8 mouse cellular contexts compared by ENCODE assay signal in genomic region chr7:13035211-13035855, GRCm38 (mm10). TPM values are rescaled to one million over a fixed set of nuclear protein-coding genes. Genes with fewer than 3 reads are reported as not detected.
A peak's percentile ranks its signal among the peaks of the same experiment; 100 is the strongest.
DNase-seq lines count a peak whose midpoint lies in the region; ATAC-seq and TF ChIP-seq lines count a peak whose summit lies in the region.

No protein-coding gene starts in this region.

- peak overlapping the region; percentile 92; the same call in 1 of the 2 replicates for H3K27ac ChIP-seq in kidney, postnatal 0 days
- H3K27ac ChIP-seq in bone marrow macrophage, adult 2 months (ENCODE audit: insufficient read depth, low read depth, low read length), result no peak overlapping the region
- H3K27ac ChIP-seq in forebrain, embryonic 11.5 days (ENCODE audit: low read depth, low read length), result peak overlapping the region; percentile 85
- H3K27ac ChIP-seq in liver, embryonic 14.5 days, result peak overlapping the region; percentile 87
- H3K27ac ChIP-seq in thymus, adult 2 months (ENCODE audit: control insufficient read depth, insufficient read depth, low read length), result no peak overlapping the region

- no peak for TF ChIP-seq CTCF in kidney, postnatal 0 days (IDR thresholded peaks at IDR 0.05; ENCODE audit: low read depth)
- no peak for TF ChIP-seq CTCF in bone marrow macrophage, adult 2 months (IDR thresholded peaks at IDR 0.05; ENCODE audit: low read depth, low read length)
- TF ChIP-seq CTCF in liver, embryonic 14.5 days (IDR thresholded peaks at IDR 0.05; ENCODE audit: low read depth), result no peak
- no peak for TF ChIP-seq CTCF in thymus, adult 2 months (IDR thresholded peaks at IDR 0.05; ENCODE audit: borderline replicate concordance, control insufficient read depth, extremely low read depth, insufficient read depth, low read length, poor library complexity)

- no peak overlapping the region for H3K4me3 ChIP-seq in kidney, postnatal 0 days (replicated peaks; ENCODE audit: low read depth, low read length)
- H3K4me3 ChIP-seq in bone marrow macrophage, adult 2 months (ENCODE audit: insufficient read depth, low read length), result peak overlapping the region; percentile 44
- H3K4me3 ChIP-seq in forebrain, embryonic 11.5 days (ENCODE audit: low read depth, low read length), result peak overlapping the region; percentile 49
- H3K4me3 ChIP-seq in liver, embryonic 14.5 days (ENCODE audit: insufficient read depth in 1 of 2, low read depth in 2 of 2, low read length in 2 of 2), result peak overlapping the region; percentile 6 to 89
- H3K4me3 ChIP-seq in thymus, adult 2 months (ENCODE audit: control insufficient read depth, insufficient read depth, low read length), result no peak overlapping the region

- TF ChIP-seq EP300 in liver, embryonic 14.5 days (IDR thresholded peaks at IDR 0.05; ENCODE audit: low read depth), result no peak

- WGBS in kidney, postnatal 0 days, result 81% methylated on average over 17 of the region's 17 CpGs
- 87% methylated on average over 17 of the region's 17 CpGs for whole genome bisulfite sequencing in forebrain, embryonic 11.5 days
- 82% methylated on average over 17 of the region's 17 CpGs for WGBS in liver, embryonic 14.5 days (ENCODE audit: insufficient replicate concordance)
- 90% methylated on average over 17 of the region's 17 CpGs for WGBS in thymus, adult 2 months

- no peaks in the 10 kb centered on the region for H3K27me3 ChIP-seq in kidney, postnatal 0 days (ENCODE audit: insufficient read depth, low read length)
- H3K27me3 ChIP-seq in forebrain, embryonic 11.5 days (ENCODE audit: control insufficient read depth, insufficient read depth, low read length), result no peaks in the 10 kb centered on the region
- H3K27me3 ChIP-seq in liver, embryonic 14.5 days (ENCODE audit: control insufficient read depth, insufficient read depth, low read length), result no peaks in the 10 kb centered on the region
- H3K27me3 ChIP-seq in thymus, adult 2 months (ENCODE audit: control insufficient read depth, insufficient read depth, low read length), result no peaks in the 10 kb centered on the region

- no peaks in the 10 kb centered on the region for H3K9me3 ChIP-seq in kidney, postnatal 0 days (replicated peaks; ENCODE audit: low read length)
- H3K9me3 ChIP-seq in forebrain, embryonic 11.5 days (ENCODE audit: control insufficient read depth, low read length), result no peaks in the 10 kb centered on the region
- H3K9me3 ChIP-seq in liver, embryonic 14.5 days (ENCODE audit: control insufficient read depth, low read length), result no peaks in the 10 kb centered on the region

- no peak for DNase-seq in kidney, postnatal 0 days (ENCODE audit: low spot score)
- DNase-seq in kidney, adult 8-10 months, result no peak
- no peak for DNase-seq in forebrain, embryonic 11.5 days (ENCODE audit: low spot score)
- DNase-seq in liver, embryonic 14.5 days (ENCODE audit: low read depth in 3 of 3, low spot score in 3 of 3), result no peak
- DNase-seq in B cell, adult 2 months, result no peak
- no peak for DNase-seq in spleen, postnatal 10 days (ENCODE audit: low spot score in 2 of 2)
- no peak for DNase-seq in thymus, adult 2 months

- peaks cover 33% of the 10 kb centered on the region for H3K36me3 ChIP-seq in kidney, postnatal 0 days (ENCODE audit: insufficient read depth, low read length)
- peaks cover 19% of the 10 kb centered on the region for H3K36me3 ChIP-seq in forebrain, embryonic 11.5 days (ENCODE audit: control insufficient read depth, insufficient read depth, low read length)
- peaks cover 41% of the 10 kb centered on the region for H3K36me3 ChIP-seq in liver, embryonic 14.5 days (replicated peaks; ENCODE audit: control insufficient read depth, insufficient read depth, low read depth)
- peaks cover 26% of the 10 kb centered on the region for H3K36me3 ChIP-seq in thymus, adult 2 months (ENCODE audit: control insufficient read depth, insufficient read depth, low read length)

- peak overlapping the region; percentile 76; the same call in 1 of the 2 replicates for H3K4me2 ChIP-seq in kidney, postnatal 0 days (ENCODE audit: low read length)
- H3K4me2 ChIP-seq in forebrain, embryonic 11.5 days (ENCODE audit: low read depth, low read length, severe bottlenecking), result peak overlapping the region; percentile 85; the same call in 1 of the 2 replicates
- H3K4me2 ChIP-seq in liver, embryonic 14.5 days (ENCODE audit: low read depth), result peak overlapping the region; percentile 85

- peak overlapping the region; percentile 38; the same call in 1 of the 2 replicates for H3K9ac ChIP-seq in kidney, postnatal 0 days (ENCODE audit: low read depth, low read length)
- peak overlapping the region; percentile 74; the same call in 1 of the 2 replicates for H3K9ac ChIP-seq in forebrain, embryonic 11.5 days (ENCODE audit: low read length)
- peak overlapping the region; percentile 43 for H3K9ac ChIP-seq in liver, embryonic 14.5 days (replicated peaks)

- ATAC-seq in kidney, postnatal 0 days (replicated peaks; ENCODE audit: low FRiP score, low read depth), result no peak
- 0 out of 2 replicates have a peak, but pooled peaks have one; percentile 0 for ATAC-seq in forebrain, embryonic 11.5 days (replicated peaks; ENCODE audit: low FRiP score)
- ATAC-seq in liver, embryonic 14.5 days (ENCODE audit: insufficient read depth), result no peak

- TF ChIP-seq POLR2A in bone marrow macrophage, adult 2 months (IDR thresholded peaks at IDR 0.05; ENCODE audit: borderline replicate concordance, low read depth, low read length), result no peak
- TF ChIP-seq POLR2A in thymus, adult 2 months (IDR thresholded peaks at IDR 0.05; ENCODE audit: control insufficient read depth, extremely low read depth, insufficient read depth, low read length, poor library complexity), result no peak

- H3K4me1 ChIP-seq in kidney, postnatal 0 days (replicated peaks; ENCODE audit: insufficient read depth, low read length), result peaks cover 24% of the 10 kb centered on the region
- H3K4me1 ChIP-seq in bone marrow macrophage, adult 2 months (ENCODE audit: control insufficient read depth, insufficient read depth, low read length), result peaks cover 23% of the 10 kb centered on the region
- peaks cover 18% of the 10 kb centered on the region; the same call in 1 of the 2 replicates for H3K4me1 ChIP-seq in forebrain, embryonic 11.5 days (replicated peaks; ENCODE audit: control insufficient read depth, insufficient read depth, low read length)
- H3K4me1 ChIP-seq in liver, embryonic 14.5 days (replicated peaks; ENCODE audit: control insufficient read depth in 2 of 2, insufficient read depth in 2 of 2, low read length in 1 of 2), result peaks cover 18 to 30% of the 10 kb centered on the region in 2 experiments
- H3K4me1 ChIP-seq in thymus, adult 2 months (replicated peaks; ENCODE audit: control insufficient read depth, insufficient read depth, low read length), result peaks cover 25% of the 10 kb centered on the region

RNA-seq across cellular contexts. Expression of gene Chmp2a, which starts 0.7 kb away (rescaled TPM):
- polyA plus RNA-seq in kidney, postnatal 0 days (2015; fragmentation: Nextera tagmentation; extraction: Ambion mirVana), result 235 and 240 TPM in 2 replicates
- 161 and 167 TPM in 2 replicates for polyA plus RNA-seq in bone marrow macrophage, adult 2 months (2012; ENCODE audit: insufficient read depth, insufficient read length, missing spikeins)
- polyA plus RNA-seq in forebrain, embryonic 11.5 days (2014; fragmentation: Nextera tagmentation; extraction: Ambion mirVana), result 114 and 127 TPM in 2 replicates
- polyA plus RNA-seq in liver, embryonic 14.5 days (2012; rRNA removed), result 42.5 and 92.3 TPM in 2 replicates
- polyA plus RNA-seq in liver, embryonic 14.5 days (2014; fragmentation: Nextera tagmentation; extraction: Ambion mirVana), result 133 and 136 TPM in 2 replicates
- polyA plus RNA-seq in thymus, adult 2 months (2012; rRNA removed), result 65.6 and 65.7 TPM in 2 replicates

RNA-seq across cellular contexts. Expression of gene Ube2m, which starts 2.7 kb away (rescaled TPM):
- 123 and 134 TPM in 2 replicates for polyA plus RNA-seq in kidney, postnatal 0 days (2015; fragmentation: Nextera tagmentation; extraction: Ambion mirVana)
- 171 and 193 TPM in 2 replicates for polyA plus RNA-seq in bone marrow macrophage, adult 2 months (2012; ENCODE audit: insufficient read depth, insufficient read length, missing spikeins)
- 165 and 183 TPM in 2 replicates for polyA plus RNA-seq in forebrain, embryonic 11.5 days (2014; fragmentation: Nextera tagmentation; extraction: Ambion mirVana)
- polyA plus RNA-seq in liver, embryonic 14.5 days (2012; rRNA removed), result 89.9 and 100 TPM in 2 replicates
- polyA plus RNA-seq in liver, embryonic 14.5 days (2014; fragmentation: Nextera tagmentation; extraction: Ambion mirVana), result 80.7 and 92.2 TPM in 2 replicates
- 236 and 244 TPM in 2 replicates for polyA plus RNA-seq in thymus, adult 2 months (2012; rRNA removed)

RNA-seq across cellular contexts. Expression of gene Mzf1, which starts 19.2 kb away (rescaled TPM):
- 2.3 and 2.6 TPM in 2 replicates for polyA plus RNA-seq in kidney, postnatal 0 days (2015; fragmentation: Nextera tagmentation; extraction: Ambion mirVana)
- polyA plus RNA-seq in bone marrow macrophage, adult 2 months (2012; ENCODE audit: insufficient read depth, insufficient read length, missing spikeins), result 1.2 and 1.5 TPM in 2 replicates
- 3.8 and 4.0 TPM in 2 replicates for polyA plus RNA-seq in forebrain, embryonic 11.5 days (2014; fragmentation: Nextera tagmentation; extraction: Ambion mirVana)
- 0.54 and 0.80 TPM in 2 replicates for polyA plus RNA-seq in liver, embryonic 14.5 days (2012; rRNA removed)
- polyA plus RNA-seq in liver, embryonic 14.5 days (2014; fragmentation: Nextera tagmentation; extraction: Ambion mirVana), result 0.14 and 0.27 TPM in 2 replicates
- polyA plus RNA-seq in thymus, adult 2 months (2012; rRNA removed), result 3.5 and 4.5 TPM in 2 replicates

RNA-seq across cellular contexts. Expression of gene Zbtb45, which starts 25.5 kb away (rescaled TPM):
- polyA plus RNA-seq in kidney, postnatal 0 days (2015; fragmentation: Nextera tagmentation; extraction: Ambion mirVana), result 17.4 and 17.5 TPM in 2 replicates
- 15.6 and 17.3 TPM in 2 replicates for polyA plus RNA-seq in bone marrow macrophage, adult 2 months (2012; ENCODE audit: insufficient read depth, insufficient read length, missing spikeins)
- 31.9 and 37.3 TPM in 2 replicates for polyA plus RNA-seq in forebrain, embryonic 11.5 days (2014; fragmentation: Nextera tagmentation; extraction: Ambion mirVana)
- 9.8 and 10.9 TPM in 2 replicates for polyA plus RNA-seq in liver, embryonic 14.5 days (2012; rRNA removed)
- 10.5 and 13.4 TPM in 2 replicates for polyA plus RNA-seq in liver, embryonic 14.5 days (2014; fragmentation: Nextera tagmentation; extraction: Ambion mirVana)
- 78.8 and 127 TPM in 2 replicates for polyA plus RNA-seq in thymus, adult 2 months (2012; rRNA removed)

RNA-seq across cellular contexts. Expression of gene Trim28, which starts 36.4 kb away (rescaled TPM):
- polyA plus RNA-seq in kidney, postnatal 0 days (2015; fragmentation: Nextera tagmentation; extraction: Ambion mirVana), result 195 and 197 TPM in 2 replicates
- 165 and 177 TPM in 2 replicates for polyA plus RNA-seq in bone marrow macrophage, adult 2 months (2012; ENCODE audit: insufficient read depth, insufficient read length, missing spikeins)
- polyA plus RNA-seq in forebrain, embryonic 11.5 days (2014; fragmentation: Nextera tagmentation; extraction: Ambion mirVana), result 507 and 586 TPM in 2 replicates
- 119 and 138 TPM in 2 replicates for polyA plus RNA-seq in liver, embryonic 14.5 days (2012; rRNA removed)
- polyA plus RNA-seq in liver, embryonic 14.5 days (2014; fragmentation: Nextera tagmentation; extraction: Ambion mirVana), result 93.4 and 111 TPM in 2 replicates
- 902 and 905 TPM in 2 replicates for polyA plus RNA-seq in thymus, adult 2 months (2012; rRNA removed)

Comparison
In these comparisons a context has a peak if more than half of its experiments do, and no peak if none do; other contexts are left out.
1. H3K27ac ChIP-seq: peak in kidney, postnatal 0 days (single experiment), forebrain, embryonic 11.5 days (single experiment) and liver, embryonic 14.5 days (single experiment); none in bone marrow macrophage, adult 2 months (single experiment) and thymus, adult 2 months (single experiment).
2. H3K4me3 ChIP-seq: peak in bone marrow macrophage, adult 2 months (single experiment), forebrain, embryonic 11.5 days (single experiment) and liver, embryonic 14.5 days (2 of 2); none in kidney, postnatal 0 days (single experiment) and thymus, adult 2 months (single experiment).
3. Peak in every context shown above with its lines, with median percentiles within 50 percentile points of each other: H3K4me2 ChIP-seq and H3K9ac ChIP-seq.